Comparison of ENCODE assay signal across 11 mouse cellular contexts in the genomic region with DNA sequence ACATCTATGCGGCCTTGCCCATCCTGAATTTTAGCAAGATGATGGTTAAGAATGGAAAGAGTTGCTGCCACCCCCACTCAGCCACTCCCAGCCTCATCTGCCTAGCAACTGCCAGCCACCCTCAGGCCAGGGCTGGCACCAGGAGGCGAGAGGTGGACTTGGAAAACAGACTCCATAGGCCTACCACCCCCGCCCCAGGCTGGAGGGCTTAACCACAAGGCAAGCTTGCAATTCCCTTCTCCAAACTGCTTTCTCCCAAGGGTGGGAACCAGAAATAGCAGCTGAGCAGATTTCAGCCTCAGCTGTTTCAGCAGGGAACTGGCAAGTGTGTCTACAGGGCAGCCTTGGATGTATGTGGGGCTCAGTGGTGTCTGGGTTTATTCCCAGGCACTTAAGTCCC. TPM values are rescaled to one million over a fixed set of nuclear protein-coding genes. Genes with fewer than 3 reads are reported as not detected.
DNase-seq lines count a peak whose midpoint lies in the region; ATAC-seq and TF ChIP-seq lines count a peak whose summit lies in the region.
"Had no signal": no experiment of that assay in that cellular context is flagged by ENCODE, and none has a peak within 500 bp of the region (broad histone marks: within the 10 kb centered on the region; RNA-seq: fewer than 3 reads in every experiment).

No protein-coding gene starts in this region.

- H3K9me3 ChIP-seq in stomach, postnatal 0 days (ENCODE audit: control insufficient read depth, low read length): no peaks in the 10 kb centered on the region
- no peaks in the 10 kb centered on the region for H3K9me3 ChIP-seq in midbrain, embryonic 15.5 days
- H3K9me3 ChIP-seq: forebrain, embryonic 10.5 days; neural tube, embryonic 12.5 days had no signal

- DNase-seq in cerebellum, adult 11-12 months: peak; percentile 41
- DNase-seq in cerebellum, postnatal 4 days (ENCODE audit: low spot score in 2 of 2): no peak
- peak; percentile 66 to 72 for DNase-seq in layer of hippocampus, adult 18-20 months (ENCODE audit: low spot score in 2 of 2)
- DNase-seq in layer of hippocampus, postnatal 25 days (ENCODE audit: extremely low spot score in 1 of 2, low spot score in 1 of 2): no peak
- peak; percentile 55 to 77 for DNase-seq in left cerebral cortex, adult 2 months (ENCODE audit: extremely low spot score in 1 of 2, low spot score in 2 of 2)
- no peak for DNase-seq in stomach, postnatal 0 days (ENCODE audit: low spot score)
- no peak for DNase-seq in gastrocnemius, postnatal 36 days
- DNase-seq: lung, postnatal 10 days had no signal

- no peak for TF ChIP-seq EP300 in stomach, postnatal 0 days (optimal IDR thresholded peaks at IDR 0.05)

- H3K27me3 ChIP-seq in stomach, postnatal 0 days (ENCODE audit: control insufficient read depth, insufficient read depth, low read length): no peaks in the 10 kb centered on the region
- H3K27me3 ChIP-seq in midbrain, embryonic 15.5 days (replicated peaks): no peaks in the 10 kb centered on the region
- H3K27me3 ChIP-seq: neural tube, embryonic 12.5 days had no signal

- no peak overlapping the region for H3K4me3 ChIP-seq in left cerebral cortex, adult 2 months
- no peak overlapping the region for H3K4me3 ChIP-seq in stomach, postnatal 0 days (ENCODE audit: low read depth, low read length)
- no peak overlapping the region for H3K4me3 ChIP-seq in midbrain, embryonic 15.5 days
- H3K4me3 ChIP-seq: forebrain, embryonic 10.5 days; neural tube, embryonic 12.5 days had no signal

- TF ChIP-seq CTCF in left cerebral cortex, adult 2 months (IDR thresholded peaks at IDR 0.05): no peak
- no peak for TF ChIP-seq CTCF in stomach, postnatal 0 days (IDR thresholded peaks at IDR 0.05; ENCODE audit: low read depth)

- H3K4me2 ChIP-seq in stomach, postnatal 0 days (replicated peaks; ENCODE audit: low read depth): no peak overlapping the region
- no peak overlapping the region for H3K4me2 ChIP-seq in midbrain, embryonic 15.5 days
- H3K4me2 ChIP-seq: neural tube, embryonic 12.5 days had no signal

- H3K4me1 ChIP-seq in stomach, postnatal 0 days (replicated peaks; ENCODE audit: control insufficient read depth, insufficient read depth): no peaks in the 10 kb centered on the region
- no peaks in the 10 kb centered on the region for H3K4me1 ChIP-seq in midbrain, embryonic 15.5 days
- H3K4me1 ChIP-seq: forebrain, embryonic 10.5 days; neural tube, embryonic 12.5 days had no signal

- H3K9ac ChIP-seq in stomach, postnatal 0 days (ENCODE audit: low read length): no peak overlapping the region
- no peak overlapping the region for H3K9ac ChIP-seq in midbrain, embryonic 15.5 days
- H3K9ac ChIP-seq: neural tube, embryonic 12.5 days had no signal

- peaks cover 81% of the 10 kb centered on the region for H3K36me3 ChIP-seq in stomach, postnatal 0 days (ENCODE audit: control insufficient read depth, insufficient read depth, low read length)
- peaks cover 72% of the 10 kb centered on the region for H3K36me3 ChIP-seq in midbrain, embryonic 15.5 days (replicated peaks)

- no peak for ATAC-seq in stomach, postnatal 0 days (ENCODE audit: low FRiP score, low TSS enrichment)
- no peak for ATAC-seq in midbrain, embryonic 15.5 days (replicated peaks)

- peak overlapping the region; percentile 90 for H3K27ac ChIP-seq in left cerebral cortex, adult 2 months
- H3K27ac ChIP-seq in stomach, postnatal 0 days (replicated peaks): 0 out of 2 replicates have a peak overlapping the region, but pooled peaks have one; percentile 18
- no peak overlapping the region for H3K27ac ChIP-seq in midbrain, embryonic 15.5 days
- H3K27ac ChIP-seq: forebrain, embryonic 10.5 days; neural tube, embryonic 12.5 days had no signal

- WGBS in stomach, postnatal 0 days: 91% methylated on average over 3 of the region's 3 CpGs
- 88% methylated on average over 3 of the region's 3 CpGs for WGBS in midbrain, embryonic 15.5 days

- intact Hi-C loops in left cerebral cortex, adult 2 months (cut with DNase I): loop anchor here (1.0 to 2.0 kb wide), 3 partner anchors 19 to 78 kb away; partner anchors contain the start of gene Ech1
- intact Hi-C loops in gastrocnemius, postnatal 36 days (cut with DNase I): no loop called here

RNA-seq across cellular contexts. Expression of gene Capn12, which starts 21.6 kb away (rescaled TPM):
- under 1 TPM; 0.50 to 0.76 TPM for total RNA-seq in layer of hippocampus, adult 18-20 months (2021)
- total RNA-seq in layer of hippocampus, postnatal 25 days (2021): under 1 TPM; 0.26 to 0.69 TPM
- total RNA-seq in left cerebral cortex, adult 2 months (2021): 1 to 10 TPM; 1.5 to 2.0 TPM
- 1.9 and 2.3 TPM in 2 replicates for polyA plus RNA-seq in stomach, postnatal 0 days (2015; fragmentation: Nextera tagmentation; extraction: Ambion mirVana)
- under 1 TPM in 1 of 2 experiments, not detected in 1; 0.15 TPM for total RNA-seq in gastrocnemius, postnatal 36 days (2021)
- polyA plus RNA-seq in midbrain, embryonic 15.5 days (2015; fragmentation: Nextera tagmentation; extraction: Ambion mirVana): 0.33 and 0.52 TPM in 2 replicates

RNA-seq across cellular contexts. Expression of gene Lgals7, which starts 39.2 kb away (rescaled TPM):
- not detected for total RNA-seq in layer of hippocampus, adult 18-20 months (2021)
- not detected for total RNA-seq in layer of hippocampus, postnatal 25 days (2021)
- under 1 TPM in 1 of 2 experiments, not detected in 1; 0.49 TPM for total RNA-seq in left cerebral cortex, adult 2 months (2021)
- polyA plus RNA-seq in stomach, postnatal 0 days (2015; fragmentation: Nextera tagmentation; extraction: Ambion mirVana): 296 and 301 TPM in 2 replicates
- not detected for total RNA-seq in gastrocnemius, postnatal 36 days (2021)
- polyA plus RNA-seq in midbrain, embryonic 15.5 days (2015; fragmentation: Nextera tagmentation; extraction: Ambion mirVana): 7.8 and 9.2 TPM in 2 replicates

RNA-seq across cellular contexts. Expression of gene Actn4, which starts 59.3 kb away (rescaled TPM):
- total RNA-seq in layer of hippocampus, adult 18-20 months (2021): 100 to 1,000 TPM; 127 to 136 TPM
- total RNA-seq in layer of hippocampus, postnatal 25 days (2021): 100 to 1,000 TPM; 124 to 129 TPM
- 100 to 1,000 TPM; 196 to 199 TPM for total RNA-seq in left cerebral cortex, adult 2 months (2021)
- 216 and 227 TPM in 2 replicates for polyA plus RNA-seq in stomach, postnatal 0 days (2015; fragmentation: Nextera tagmentation; extraction: Ambion mirVana)
- total RNA-seq in gastrocnemius, postnatal 36 days (2021): 10 to 100 TPM; 31.6 to 35.1 TPM
- polyA plus RNA-seq in midbrain, embryonic 15.5 days (2015; fragmentation: Nextera tagmentation; extraction: Ambion mirVana): 140 and 143 TPM in 2 replicates

Comparison
In these comparisons a context has a peak if more than half of its experiments do, and no peak if none do; other contexts are left out.
1. DNase-seq: peak in cerebellum, adult 11-12 months (single experiment), layer of hippocampus, adult 18-20 months (2 of 2) and left cerebral cortex, adult 2 months (2 of 2); none in cerebellum, postnatal 4 days (0 of 2), layer of hippocampus, postnatal 25 days (0 of 2), stomach, postnatal 0 days (single experiment) and gastrocnemius, postnatal 36 days (0 of 2).